Mouse (Mus musculus): ENCODE results near the gene Utp14a.
"Not testable (repeated sequence)": the region's sequence is repeated elsewhere in the genome, so short reads cannot be mapped to it uniquely, and the experiment has no call there.

Gene Utp14a

DNA sequence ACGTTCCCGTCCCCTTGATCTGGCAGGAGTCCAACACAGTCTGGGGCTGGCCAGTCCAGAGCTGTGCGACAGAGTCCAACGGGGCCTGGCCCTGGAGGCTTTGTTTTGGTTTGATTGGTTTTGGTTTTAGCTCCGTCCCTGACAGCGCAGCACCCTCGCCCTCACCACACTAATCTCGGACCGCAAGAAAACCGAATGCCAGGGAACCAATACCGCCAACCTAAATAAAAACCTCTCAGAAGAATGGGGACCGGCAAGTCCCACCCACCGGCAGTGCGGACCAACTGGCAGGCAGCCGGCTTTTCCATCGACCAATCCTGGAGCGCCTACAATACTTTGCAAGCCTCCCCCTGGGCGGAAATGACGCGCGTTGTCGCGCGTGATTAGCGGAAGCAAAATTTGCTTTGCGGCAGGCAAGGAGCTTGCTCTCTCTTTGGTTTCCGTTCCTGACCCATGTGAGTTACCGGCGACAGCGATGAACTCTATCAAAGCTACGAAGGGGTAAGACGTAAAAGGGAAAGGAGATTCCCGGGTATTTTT, at the start of gene Utp14a:
Gene Utp14a (plus strand): TSS at position 395 of the 540 bp plus-strand sequence.
- in situ Hi-C loops (cut with MboI, MseI) = no loop called here

DNA sequence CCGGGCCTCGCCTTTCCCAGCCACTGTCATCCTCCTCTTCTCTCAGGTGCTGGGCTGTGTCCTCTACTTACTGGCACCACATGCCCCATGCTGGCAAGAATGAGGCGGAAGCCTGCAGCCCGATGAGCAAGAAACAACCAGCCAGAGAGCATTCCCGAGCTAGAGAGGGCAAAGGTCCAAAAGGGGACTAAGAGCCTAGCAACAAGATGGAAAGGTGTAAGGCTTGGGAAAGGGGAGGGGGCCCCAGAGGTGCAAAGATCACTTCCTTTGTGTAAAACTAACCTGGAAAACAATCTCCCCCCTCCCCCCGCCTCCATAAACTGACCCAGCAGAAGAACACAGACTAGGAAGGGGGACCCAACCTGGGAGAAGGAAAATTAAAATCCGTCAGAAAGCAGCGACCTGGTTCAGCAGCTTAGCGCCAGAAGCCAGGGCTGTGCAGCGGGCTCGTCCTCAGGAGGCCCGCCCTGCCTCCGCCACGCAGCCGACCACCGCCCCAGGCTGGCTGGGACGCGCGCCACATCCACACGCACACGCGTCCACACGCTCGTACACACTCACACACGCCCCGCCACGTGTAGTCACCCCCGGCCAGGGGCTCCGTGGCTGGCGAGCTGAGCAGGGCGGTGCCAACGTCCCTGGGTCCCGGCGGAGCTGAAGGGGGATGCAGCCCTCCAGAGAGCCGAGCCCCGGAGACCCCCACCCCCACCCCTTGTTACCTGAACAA, 48.7 kb upstream of the Utp14a start:
- in situ Hi-C loops (cut with MboI, MseI) = no loop called here

GRCm38 (mm10) chrX:48208519-48209185, 48.0 kb upstream of the Utp14a start, which contains the start of gene Zdhhc9:
TSS of gene Zdhhc9 (minus strand) at chrX:48208878.
- in situ Hi-C loops (cut with MboI, MseI) = no loop called here

DNA sequence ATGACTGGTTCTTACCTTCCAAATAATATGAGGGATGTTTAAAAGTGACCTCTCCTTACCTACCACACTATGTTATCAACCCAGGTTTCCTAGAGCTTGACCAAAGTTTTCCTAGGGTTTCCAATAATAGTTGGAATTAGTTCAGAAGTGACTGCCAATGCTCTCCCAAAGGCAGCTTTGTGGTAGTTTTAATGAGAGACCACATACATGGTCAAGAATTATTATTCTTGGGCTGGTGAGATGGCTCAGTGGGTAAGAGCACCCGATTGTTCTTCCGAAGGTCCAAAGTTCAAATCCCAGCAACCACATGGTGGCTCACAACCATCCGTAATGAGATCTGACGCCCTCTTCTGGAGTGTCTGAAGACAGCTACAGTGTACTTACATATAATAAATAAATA, 46.9 kb upstream of the Utp14a start:
- in situ Hi-C loops (cut with MboI, MseI) = not testable (repeated sequence)

DNA sequence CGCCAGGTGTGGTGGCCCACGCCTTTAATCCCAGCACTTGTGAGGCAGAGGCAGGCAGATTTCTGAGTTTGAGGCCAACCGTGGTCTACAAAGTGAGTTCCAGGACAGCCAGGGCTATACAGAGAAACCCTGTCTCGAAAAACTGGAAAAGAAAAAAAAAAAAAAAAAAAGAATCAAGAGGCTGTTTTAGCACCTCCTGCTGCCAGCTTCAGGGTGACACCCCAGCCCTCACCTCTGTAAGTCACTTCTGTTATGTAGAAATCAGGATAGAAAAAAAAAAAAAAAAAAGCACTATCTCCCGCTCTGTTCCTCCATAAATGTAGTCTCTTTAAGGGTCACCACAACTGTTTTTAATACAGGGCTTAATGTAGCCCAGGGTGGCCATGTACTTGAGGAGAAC, 37.2 kb upstream of the Utp14a start:
- in situ Hi-C loops (cut with MboI, MseI) = no loop called here

GRCm38 (mm10) chrX:48222706-48223105, 34.0 kb upstream of the Utp14a start:
- in situ Hi-C loops (cut with MboI, MseI) = loop anchor here (10.0 kb wide), 1 partner anchor 228 kb away; no protein-coding TSS in a partner anchor

DNA sequence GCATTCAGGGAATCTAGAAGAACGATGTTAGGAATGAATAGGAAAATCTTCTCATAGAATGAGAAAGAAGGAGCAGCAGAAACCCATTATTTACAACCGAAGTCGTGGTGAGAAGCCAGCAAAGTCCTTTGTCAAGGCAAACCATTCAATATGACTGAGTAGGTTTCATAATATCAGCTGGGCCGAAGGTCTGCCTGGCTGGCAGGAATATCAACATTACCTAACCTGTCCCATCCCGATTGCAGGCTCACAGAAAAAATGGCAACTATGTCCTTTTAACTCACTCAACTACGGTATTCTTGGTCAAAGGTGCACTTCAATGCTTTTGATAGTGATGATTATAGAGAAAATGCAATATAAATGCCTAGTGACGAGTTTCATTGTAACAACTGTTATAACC, 30.4 kb upstream of the Utp14a start:
- in situ Hi-C loops (cut with MboI, MseI) = loop anchor here (10.0 kb wide), 1 partner anchor 231 kb away; no protein-coding TSS in a partner anchor

GRCm38 (mm10) chrX:48234417-48234816, 22.2 kb upstream of the Utp14a start:
- in situ Hi-C loops (cut with MboI, MseI) = loop anchor here (10.0 kb wide), 1 partner anchor 1590 kb away; no protein-coding TSS in a partner anchor

GRCm38 (mm10) chrX:48255830-48256428, 733 bp upstream of the Utp14a start:
- in situ Hi-C loops (cut with MboI, MseI) = no loop called here

DNA sequence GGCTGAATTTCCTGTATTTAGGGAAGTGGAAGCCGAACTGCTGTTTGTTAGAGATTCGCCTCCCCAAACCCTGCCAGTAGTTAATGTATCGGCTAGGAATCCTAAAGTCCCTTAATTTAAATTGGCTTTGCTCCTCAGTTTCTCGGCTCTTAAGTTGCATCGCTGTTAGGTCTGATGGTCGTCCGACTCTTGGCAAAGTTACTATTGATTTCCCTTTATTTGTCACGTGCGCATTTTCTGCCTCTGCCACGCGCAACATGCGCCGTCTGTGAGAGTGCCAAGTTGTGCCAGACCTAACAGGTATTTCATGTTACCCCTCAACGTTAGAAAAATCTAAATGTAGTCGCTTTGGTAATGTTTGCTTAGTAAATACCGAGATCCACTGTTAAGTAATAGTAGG, 349 bp downstream of the Utp14a start:
- in situ Hi-C loops (cut with MboI, MseI) = no loop called here

DNA sequence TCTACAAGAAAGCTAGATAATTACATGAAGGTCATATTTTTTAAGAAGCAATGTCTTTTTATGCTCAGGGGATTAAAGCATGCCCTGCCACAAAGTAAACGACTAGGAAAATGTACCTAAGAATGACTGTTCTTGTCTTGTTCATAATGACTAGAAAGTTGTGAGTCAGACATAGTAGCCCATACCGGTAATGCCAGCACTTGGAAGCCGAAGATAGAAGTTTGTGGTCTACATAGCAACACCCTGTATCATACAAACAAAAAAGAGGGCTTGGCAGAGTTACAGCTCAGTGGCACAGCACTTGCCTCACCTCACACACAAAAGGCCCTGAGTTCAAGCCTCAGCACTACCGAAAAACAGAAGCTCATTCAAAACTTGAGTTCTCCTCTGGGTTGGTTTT, 15.0 kb downstream of the Utp14a start:
- in situ Hi-C loops (cut with MboI, MseI) = no loop called here

DNA sequence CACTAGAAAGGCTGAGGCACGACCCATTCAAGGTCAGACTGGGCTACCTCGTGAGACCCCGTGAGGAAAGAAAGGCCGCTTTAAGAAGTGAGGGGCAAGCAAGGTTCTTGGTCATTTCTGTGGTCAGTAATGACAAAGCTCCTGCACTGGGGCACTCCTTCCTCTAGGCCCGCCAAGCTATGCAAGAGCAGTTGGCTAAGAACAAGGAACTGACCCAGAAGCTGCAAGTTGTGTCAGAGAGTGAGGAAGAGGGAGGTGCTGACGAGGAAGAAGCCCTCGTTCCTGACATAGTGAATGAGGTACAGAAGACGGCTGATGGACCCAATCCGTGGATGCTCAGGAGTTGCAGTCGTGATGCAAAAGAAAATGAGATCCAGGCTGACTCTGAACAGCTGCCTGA, 18.0 kb downstream of the Utp14a start:
- in situ Hi-C loops (cut with MboI, MseI) = no loop called here

DNA sequence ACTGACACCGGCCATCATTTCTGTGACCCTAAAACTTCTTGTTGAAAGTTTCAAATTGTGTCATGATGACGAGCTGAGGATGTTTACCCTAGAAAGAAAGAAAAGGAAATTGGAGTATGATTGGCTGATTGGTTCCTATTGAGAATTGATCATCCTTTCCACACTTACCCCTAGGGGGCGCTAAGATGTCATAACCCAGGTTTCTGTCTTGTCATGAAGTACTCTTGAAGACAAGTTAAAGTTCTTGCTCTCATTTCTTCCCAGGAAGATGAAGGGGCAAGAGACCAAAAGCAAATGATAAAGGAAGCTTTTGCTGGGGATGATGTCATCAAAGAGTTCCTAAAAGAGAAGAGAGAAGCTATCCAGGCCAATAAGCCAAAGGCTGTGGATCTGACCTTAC, 21.4 kb downstream of the Utp14a start:
- in situ Hi-C loops (cut with MboI, MseI) = no loop called here

GRCm38 (mm10) chrX:48284386-48285005, 27.8 kb downstream of the Utp14a start:
- in situ Hi-C loops (cut with MboI, MseI) = no loop called here

GRCm38 (mm10) chrX:48285006-48285650, 28.5 kb downstream of the Utp14a start:
- in situ Hi-C loops (cut with MboI, MseI) = no loop called here

DNA sequence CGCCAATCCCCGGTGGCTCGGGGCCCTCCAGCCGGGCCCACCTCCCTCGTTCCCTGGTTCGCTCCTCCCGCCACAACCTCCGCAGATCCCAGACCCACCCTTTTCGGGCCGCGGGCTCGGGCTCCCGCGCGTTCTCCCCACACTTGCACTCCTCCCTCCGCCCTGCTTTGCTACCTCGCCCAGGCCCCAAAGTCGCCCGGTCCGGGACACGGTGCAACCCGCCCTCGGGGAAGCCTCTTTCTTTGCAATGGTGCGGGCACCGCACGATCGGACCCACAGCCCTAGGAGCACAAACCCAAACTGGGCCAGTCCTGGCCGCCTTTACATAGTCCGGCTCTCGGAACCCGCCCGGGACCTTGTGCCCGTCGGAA, 29.0 kb downstream of the Utp14a start:
- in situ Hi-C loops (cut with MboI, MseI) = no loop called here

GRCm38 (mm10) chrX:48286488-48286887, 29.8 kb downstream of the Utp14a start:
- in situ Hi-C loops (cut with MboI, MseI) = no loop called here

- in situ Hi-C loops (cut with MboI, MseI) = no loop called here
These were observed 31.3 kb downstream of the Utp14a start for GRCm38 (mm10) chrX:48288008-48288407.

- in situ Hi-C loops (cut with MboI, MseI) = no loop called here
These were observed 34.8 kb downstream of the Utp14a start for GRCm38 (mm10) chrX:48291413-48291812.

DNA sequence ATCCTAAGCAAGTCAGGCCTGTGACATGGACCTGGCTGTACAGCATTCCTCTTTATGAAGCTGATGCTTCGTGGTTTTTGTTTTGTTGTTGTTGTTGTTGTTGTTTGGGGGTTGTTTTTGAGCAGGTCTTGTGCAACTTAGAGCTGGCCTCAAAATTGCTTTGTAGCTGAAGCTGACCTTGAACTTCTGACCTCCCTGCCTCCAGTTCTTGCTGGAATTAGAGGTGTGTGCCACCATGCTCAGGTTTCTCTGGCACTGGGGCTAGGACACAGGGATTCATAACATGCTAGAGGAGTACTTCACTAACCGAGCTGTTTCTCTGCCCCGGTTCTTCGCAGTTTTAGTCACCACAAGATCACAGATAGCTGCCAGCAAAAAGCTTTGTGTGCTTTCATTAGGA, 48.7 kb downstream of the Utp14a start:
- in situ Hi-C loops (cut with MboI, MseI) = no loop called here

- in situ Hi-C loops (cut with MboI, MseI) = no loop called here
These were observed 54.2 kb downstream of the Utp14a start for GRCm38 (mm10) chrX:48310706-48311517.
